Mouse (Mus musculus) CH12.LX (cell line): ENCODE data around the gene Ankle1. TPM values are rescaled to one million over a fixed set of nuclear protein-coding genes. Genes with fewer than 3 reads are reported as not detected.

Source experiments
- DNase-seq: peaks from one replicate; pipeline ENCODE4 v3.0.0-alpha.2; 2013; ENCODE audit errors: extremely low read depth
- H3K27ac ChIP-seq: 2 replicates; pipeline ENCODE4 v1.5.1; 2012; ENCODE audit warnings: low read depth, mild to moderate bottlenecking, control low read depth, moderate library complexity; ENCODE audit not compliant: insufficient read depth
- H3K27me3 ChIP-seq: replicated peaks from 2 replicates; pipeline ENCODE3; 2012; ENCODE audit warnings: inconsistent platforms
- H3K36me3 ChIP-seq, 2 experiments: replicated peaks in 1 of 2; 2 replicates each; pipeline versions ENCODE3 to v1.6.1; 2012; ENCODE audit warnings: inconsistent platforms in 1 of 2, low read length in 1 of 2, mild to moderate bottlenecking in 1 of 2, mixed read lengths in 1 of 2, moderate library complexity in 1 of 2; ENCODE audit not compliant: control insufficient read depth in 1 of 2, insufficient read depth in 1 of 2
- H3K4me1 ChIP-seq, 2 experiments: 2 replicates each; pipeline ENCODE4 v1.6.1; 2012; ENCODE audit warnings: inconsistent platforms in 1 of 2, moderate library complexity in 1 of 2; ENCODE audit not compliant: insufficient read depth in 2 of 2, control insufficient read depth in 1 of 2
- H3K4me2 ChIP-seq: 2 replicates; pipeline ENCODE4 v1.6.1; 2012; ENCODE audit warnings: low read depth, mild to moderate bottlenecking, control low read depth; ENCODE audit not compliant: poor library complexity, insufficient read depth, severe bottlenecking
- H3K4me3 ChIP-seq, 3 experiments: fragments of 150-350 bp in 1 of 3; sonication (generic) in 1 of 3; replicated peaks in 1 of 3; 2 replicates each; pipeline versions ENCODE3 to v1.5.1; 2011 to 2012; ENCODE audit warnings: low read depth in 2 of 3, low read length in 2 of 3, mild to moderate bottlenecking in 2 of 3, moderate library complexity in 2 of 3, control low read depth in 1 of 3, improper control_type of control experiment in 1 of 3, inconsistent platforms in 1 of 3, mixed read lengths in 1 of 3; ENCODE audit not compliant: poor library complexity in 1 of 3
- H3K79me2 ChIP-seq: replicated peaks from 2 replicates; pipeline ENCODE4 v1.6.1; 2012; ENCODE audit warnings: mild to moderate bottlenecking, moderate library complexity; ENCODE audit not compliant: control insufficient read depth, poor library complexity, insufficient read depth, severe bottlenecking; ENCODE audit errors: extremely low read depth
- H3K9ac ChIP-seq: 2 replicates; pipeline ENCODE4 v1.6.1; 2012; ENCODE audit warnings: low read depth, mild to moderate bottlenecking, control low read depth, moderate library complexity; ENCODE audit not compliant: insufficient read depth
- H3K9me3 ChIP-seq: replicated peaks from 2 replicates; pipeline ENCODE3; 2012; ENCODE audit warnings: low read length, inconsistent platforms, mixed read lengths
- CHD2 ChIP-seq: IDR thresholded peaks from 2 replicates; pipeline ENCODE4 v1.6.1; 2011; ENCODE audit warnings: low read length, improper control_type of control experiment
- CTCF ChIP-seq, 2 experiments: IDR thresholded peaks in 1 of 2; conservative IDR thresholded peaks in 1 of 2; 2 replicates each; pipeline ENCODE4 v1.5.1; 2011 to 2012; ENCODE audit warnings: low read depth in 2 of 2, low read length in 2 of 2, improper control_type of control experiment in 1 of 2, inconsistent platforms in 1 of 2, mild to moderate bottlenecking in 1 of 2, moderate library complexity in 1 of 2
- E2F4 ChIP-seq: IDR thresholded peaks from 2 replicates; pipeline ENCODE4 v1.6.1; 2011; ENCODE audit warnings: low read depth, low read length, improper control_type of control experiment; ENCODE audit not compliant: insufficient replicate concordance
- ELF1 ChIP-seq: IDR thresholded peaks from 2 replicates; pipeline ENCODE4 v1.6.1; 2014; ENCODE audit warnings: low read depth, mild to moderate bottlenecking, inconsistent platforms, low read length, improper control_type of control experiment
- ETS1 ChIP-seq: conservative IDR thresholded peaks from 2 replicates; pipeline ENCODE4 v1.6.1; 2012; ENCODE audit warnings: low read depth, mild to moderate bottlenecking, inconsistent platforms, low read length, improper control_type of control experiment, moderate library complexity
- GABPA ChIP-seq: IDR thresholded peaks from 2 replicates; pipeline ENCODE4 v1.6.1; 2012; ENCODE audit warnings: low read depth, low read length, improper control_type of control experiment, inconsistent platforms; ENCODE audit not compliant: insufficient replicate concordance
- HCFC1 ChIP-seq: IDR thresholded peaks from 2 replicates; pipeline ENCODE4 v1.6.1; 2012; ENCODE audit warnings: low read depth, mild to moderate bottlenecking, inconsistent platforms, low read length, improper control_type of control experiment
- IRF4 ChIP-seq: IDR thresholded peaks from 2 replicates; pipeline ENCODE4 v1.6.1; 2014; ENCODE audit warnings: low read depth, mild to moderate bottlenecking, inconsistent platforms, low read length, improper control_type of control experiment
- JUN ChIP-seq: IDR thresholded peaks from 2 replicates; pipeline ENCODE4 v1.6.1; 2011; ENCODE audit warnings: low read depth, mild to moderate bottlenecking, low read length, improper control_type of control experiment, moderate library complexity; ENCODE audit not compliant: insufficient read depth
- JUND ChIP-seq: conservative IDR thresholded peaks from 2 replicates; pipeline ENCODE4 v1.6.1; 2011; ENCODE audit warnings: low read depth, low read length, improper control_type of control experiment
- KAT2A ChIP-seq: IDR thresholded peaks from 2 replicates; pipeline ENCODE4 v1.6.1; 2012; ENCODE audit warnings: low read length, improper control_type of control experiment, inconsistent platforms; ENCODE audit not compliant: insufficient replicate concordance
- MAX ChIP-seq: IDR thresholded peaks from 2 replicates; pipeline ENCODE4 v1.6.1; 2011; ENCODE audit warnings: low read length, improper control_type of control experiment
- MEF2A ChIP-seq: IDR thresholded peaks from 2 replicates; pipeline ENCODE4 v1.6.1; 2014; ENCODE audit warnings: low read depth, mild to moderate bottlenecking, inconsistent platforms, low read length, improper control_type of control experiment, borderline replicate concordance
- MYC ChIP-seq: IDR thresholded peaks from 2 replicates; pipeline ENCODE4 v1.6.1; 2011; ENCODE audit warnings: low read depth, mild to moderate bottlenecking, improper control_type of control experiment, low read length
- NELFE ChIP-seq: IDR thresholded peaks from 2 replicates; pipeline ENCODE4 v1.6.1; 2011; ENCODE audit warnings: low read depth, low read length, improper control_type of control experiment
- NRF1 ChIP-seq: IDR thresholded peaks from 2 replicates; pipeline ENCODE4 v1.6.1; 2014; ENCODE audit warnings: low read depth, mild to moderate bottlenecking, inconsistent platforms, low read length, improper control_type of control experiment, moderate library complexity
- PAX5 ChIP-seq: IDR thresholded peaks from 2 replicates; pipeline ENCODE4 v1.6.1; 2012; ENCODE audit warnings: low read length, inconsistent platforms, mixed read lengths
- RAD21 ChIP-seq: IDR thresholded peaks from 2 replicates; pipeline ENCODE4 v1.6.1; 2011; ENCODE audit warnings: low read depth, mild to moderate bottlenecking, low read length, improper control_type of control experiment, moderate library complexity
- SIN3A ChIP-seq: IDR thresholded peaks from 2 replicates; pipeline ENCODE4 v1.6.1; 2012; ENCODE audit warnings: low read length, improper control_type of control experiment, inconsistent platforms
- SMC3 ChIP-seq: IDR thresholded peaks from 2 replicates; pipeline ENCODE4 v1.6.1; 2011; ENCODE audit warnings: low read depth, low read length, improper control_type of control experiment
- TBP ChIP-seq: conservative IDR thresholded peaks from 2 replicates; pipeline ENCODE4 v1.6.1; 2011; ENCODE audit warnings: low read depth, low read length, improper control_type of control experiment
- USF1 ChIP-seq: IDR thresholded peaks from 2 replicates; pipeline ENCODE4 v1.6.1; 2014; ENCODE audit warnings: low read depth, mild to moderate bottlenecking, inconsistent platforms, low read length, improper control_type of control experiment
- ZC3H11A ChIP-seq: IDR thresholded peaks from 2 replicates; pipeline ENCODE4 v1.6.1; 2012; ENCODE audit warnings: low read depth, mild to moderate bottlenecking, inconsistent platforms, low read length, improper control_type of control experiment
- ZNF384 ChIP-seq: IDR thresholded peaks from 2 replicates; pipeline ENCODE4 v1.6.1; 2012; ENCODE audit warnings: low read depth, low read length, improper control_type of control experiment, inconsistent platforms
- dilution Hi-C: fragments of 300-500 bp; cut with MboI; formaldehyde crosslinking; loops from 2 replicates; pipeline ENCODE4 v1.14.3; 2020; ENCODE audit warnings: low sequenced_read_pairs; ENCODE audit not compliant: extremely low pct_unique_long_range_greater_than_20kb, extremely low pct_ligation_motif_present
- in situ Hi-C: fragments of 300-500 bp; cut with MboI; formaldehyde crosslinking; loops from 3 replicates; pipeline ENCODE4 v1.14.3; 2019; ENCODE audit warnings: low sequenced_read_pairs, low pct_ligation_motif_present, low pct_unique_long_range_greater_than_20kb, mixed read lengths
- polyA plus RNA-seq: library from polyadenylated mRNA; unstranded; fragments of >175 nt; gene quantifications from 2 replicates; pipeline ENCODE4 v1.2.1, GENCODE M21; 2012; ENCODE audit warnings: low read depth; ENCODE audit not compliant: insufficient read length
- total RNA-seq, 2 experiments: library from RNA; depleted of rRNA; stranded (reverse); fragments of 300-350 nt in 1 of 2; fragments of >200 nt in 1 of 2; gene quantifications; 2 replicates each; pipeline ENCODE4 v1.2.3; 2012 to 2014

Ankle1 gene
- total and polyA plus RNA-seq, 3 experiments = 9.4 to 17.9 (median 17.4) TPM

GRCm38 (mm10) chr8:71403107-71403885 lies 2.5 kb upstream of the Ankle1 start:
- H3K27me3 ChIP-seq = no peaks in the 10 kb centered on the region
- DNase-seq = no peak
- peaks cover 40 to 69% of the 10 kb centered on the region in 2 experiments for H3K36me3 ChIP-seq
- H3K79me2 ChIP-seq = peaks cover 7% of the 10 kb centered on the region; the same call in 1 of the 2 replicates
- H3K27ac ChIP-seq = no peak overlapping the region
- no peaks in the 10 kb centered on the region for H3K9me3 ChIP-seq
- H3K4me1 ChIP-seq = peaks cover 9 to 36% of the 10 kb centered on the region in 2 experiments
- in situ Hi-C loops (no loop called here), dilution Hi-C loops (no loop called here)
- H3K4me3 ChIP-seq = no peak overlapping the region
- no peak for TF ChIP-seq HCFC1
- no peak for TF ChIP-seq ETS1
- TF ChIP-seq SIN3A = no peak
- TF ChIP-seq SMC3 = no peak
- no peak for TF ChIP-seq GABPA
- TF ChIP-seq ELF1 = no peak
- no peak for TF ChIP-seq IRF4
- no peak for TF ChIP-seq TBP
- no peak for TF ChIP-seq MAX
- no peak for TF ChIP-seq ZNF384
- H3K9ac ChIP-seq = no peak overlapping the region
- H3K4me2 ChIP-seq = no peak overlapping the region

GRCm38 (mm10) chr8:71404011-71404410 lies 1.8 kb upstream of the Ankle1 start:
- in situ Hi-C loops (no loop called here), dilution Hi-C loops (no loop called here)
- H3K4me3 ChIP-seq = no peak overlapping the region

More at GRCm38 (mm10) chr8:71404011-71404410, 1.8 kb upstream of the Ankle1 start:
- H3K9ac ChIP-seq = no peak overlapping the region
- H3K4me1 ChIP-seq = peaks cover 9 to 32% of the 10 kb centered on the region in 2 experiments
- peaks cover 7% of the 10 kb centered on the region; the same call in 1 of the 2 replicates for H3K79me2 ChIP-seq
- H3K9me3 ChIP-seq = no peaks in the 10 kb centered on the region
- no peaks in the 10 kb centered on the region for H3K27me3 ChIP-seq
- no peak overlapping the region for H3K4me2 ChIP-seq
- no peak overlapping the region for H3K27ac ChIP-seq
- DNase-seq = no peak
- peaks cover 41 to 69% of the 10 kb centered on the region in 2 experiments for H3K36me3 ChIP-seq
- TF ChIP-seq CTCF (conservative IDR thresholded peaks at IDR 0.05 in 1 of 2, IDR thresholded peaks at IDR 0.05 in 1 of 2; ENCODE audit: low read depth in 2 of 2, low read length in 2 of 2) (no peak), NELFE (no peak), ZNF384 (no peak), CHD2 (no peak), NRF1 (no peak), MYC (no peak), E2F4 (no peak), PAX5 (no peak), TBP (no peak), HCFC1 (no peak), SIN3A (no peak), IRF4 (no peak), USF1 (no peak), MEF2A (no peak), JUN (no peak), JUND (no peak), KAT2A (no peak), ZC3H11A (no peak), RAD21 (no peak)
